Mouse (Mus musculus) testis, adult 2 months (tissue): ENCODE measurements around the gene Atf4. TPM values are rescaled to one million over a fixed set of nuclear protein-coding genes. Genes with fewer than 3 reads are reported as not detected.
A peak's percentile ranks its signal among the peaks of the same experiment; 100 is the strongest.

Source experiments
- H3K27ac ChIP-seq: fragments of 200-500 bp; 2 replicates; pipeline ENCODE4 v1.5.1; 2012; ENCODE audit warnings: low read depth, low read length; ENCODE audit not compliant: control insufficient read depth, insufficient read depth
- H3K27me3 ChIP-seq: fragments of 200-500 bp; 2 replicates; pipeline ENCODE4 v1.6.1; 2012; ENCODE audit warnings: mild to moderate bottlenecking, low read length, moderate library complexity; ENCODE audit not compliant: control insufficient read depth, insufficient read depth
- H3K36me3 ChIP-seq: fragments of 200-500 bp; 2 replicates; pipeline ENCODE4 v1.6.1; 2012; ENCODE audit warnings: mild to moderate bottlenecking, low read length; ENCODE audit not compliant: control insufficient read depth, insufficient read depth
- H3K4me1 ChIP-seq: fragments of 200-500 bp; 2 replicates; pipeline ENCODE4 v1.6.1; 2012; ENCODE audit warnings: low read length; ENCODE audit not compliant: control insufficient read depth, insufficient read depth
- H3K4me3 ChIP-seq: fragments of 200-500 bp; 2 replicates; pipeline ENCODE4 v1.5.1; 2012; ENCODE audit warnings: low read depth, mild to moderate bottlenecking, low read length, moderate library complexity, mixed read lengths; ENCODE audit not compliant: control insufficient read depth
- CTCF ChIP-seq: fragments of 200-500 bp; IDR thresholded peaks from 2 replicates; pipeline ENCODE4 v1.5.1; 2012; ENCODE audit warnings: low read depth, mild to moderate bottlenecking, inconsistent platforms, low read length, moderate library complexity; ENCODE audit not compliant: control insufficient read depth, insufficient read depth, insufficient replicate concordance
- POLR2A ChIP-seq: fragments of 200-500 bp; IDR thresholded peaks from 2 replicates; pipeline ENCODE4 v1.6.1; 2012; ENCODE audit warnings: low read depth, mild to moderate bottlenecking, inconsistent platforms, low read length, moderate library complexity; ENCODE audit not compliant: control insufficient read depth
- polyA plus RNA-seq: library from polyadenylated mRNA; depleted of rRNA; stranded (reverse); fragments of >200 nt; gene quantifications from 2 replicates; pipeline ENCODE4 v1.2.3, GENCODE M21; 2012

Gene Atf4
- polyA plus RNA-seq, 1 experiment: 46.7 TPM

GRCm38 (mm10) chr15:80259406-80260045, 4.5 kb downstream of the Atf4 start:
- no peak overlapping the region for H3K27ac ChIP-seq
- no peaks in the 10 kb centered on the region for H3K27me3 ChIP-seq
- H3K36me3 ChIP-seq: no peaks in the 10 kb centered on the region; the same call in none of the 2 replicates
- H3K4me1 ChIP-seq: peaks cover 8% of the 10 kb centered on the region
- H3K4me3 ChIP-seq: no peak overlapping the region
- TF ChIP-seq POLR2A (no peak), CTCF (no peak)

GRCm38 (mm10) chr15:80260677-80261076, 5.7 kb downstream of the Atf4 start:
- no peaks in the 10 kb centered on the region for H3K27me3 ChIP-seq
- no peak overlapping the region for H3K4me3 ChIP-seq
- H3K27ac ChIP-seq: no peak overlapping the region
- H3K36me3 ChIP-seq: no peaks in the 10 kb centered on the region; the same call in none of the 2 replicates
- H3K4me1 ChIP-seq: peaks cover 8% of the 10 kb centered on the region
- TF ChIP-seq CTCF (peak; percentile 96), POLR2A (no peak)

GRCm38 (mm10) chr15:80261100-80261499, 6.1 kb downstream of the Atf4 start:
- Histone ChIP-seq H3K36me3 (no peaks in the 10 kb centered on the region; the same call in none of the 2 replicates), H3K27me3 (no peaks in the 10 kb centered on the region)
- TF ChIP-seq CTCF: no peak
- no peak for TF ChIP-seq POLR2A

GRCm38 (mm10) chr15:80263610-80264575, 8.9 kb downstream of the Atf4 start, which contains the start of gene Rps19bp1:
Gene Rps19bp1, minus strand, starts transcription at chr15:80264315.
- Histone ChIP-seq H3K4me3 (peak within 1 kb of the TSS; percentile 92), H3K4me1 (peaks cover 5% of the 10 kb centered on the region), H3K27me3 (no peaks in the 10 kb centered on the region), H3K27ac (peak within 1 kb of the TSS; percentile 79), H3K36me3 (no peaks in the 10 kb centered on the region; the same call in 1 of the 2 replicates)
- TF ChIP-seq CTCF (no peak), POLR2A (peak; percentile 82)

More at GRCm38 (mm10) chr15:80261100-80261499, 6.1 kb downstream of the Atf4 start:
- Histone ChIP-seq H3K27ac (no peak overlapping the region), H3K4me3 (no peak overlapping the region), H3K4me1 (peaks cover 8% of the 10 kb centered on the region)

GRCm38 (mm10) chr15:80266281-80266680, 11.3 kb downstream of the Atf4 start:
- Histone ChIP-seq H3K27me3 (no peaks in the 10 kb centered on the region), H3K36me3 (no peaks in the 10 kb centered on the region), H3K4me3 (no peak overlapping the region), H3K4me1 (peaks cover 5% of the 10 kb centered on the region), H3K27ac (no peak overlapping the region)
- TF ChIP-seq CTCF (peak; percentile 59; the same call in 1 of the 2 replicates), POLR2A (no peak)

GRCm38 (mm10) chr15:80271858-80272396, 16.9 kb downstream of the Atf4 start:
- no peaks in the 10 kb centered on the region for H3K27me3 ChIP-seq
- no peaks in the 10 kb centered on the region for H3K36me3 ChIP-seq
- no peak overlapping the region for H3K4me3 ChIP-seq
- peaks cover 4% of the 10 kb centered on the region for H3K4me1 ChIP-seq
- TF ChIP-seq POLR2A (no peak), CTCF (no peak)
- no peak overlapping the region for H3K27ac ChIP-seq
